Mouse (Mus musculus) liver, adult 2 months (tissue): Measurements from ENCODE around the gene Btn1a1. TPM values are rescaled to one million over a fixed set of nuclear protein-coding genes. Genes with fewer than 3 reads are reported as not detected.

Experiments
- DNase-seq: peaks from one replicate; pipeline ENCODE4 v3.0.0-alpha.2; 2011; ENCODE audit warnings: low read depth, low spot score; ENCODE audit errors: extremely low read depth
- H3K27ac ChIP-seq: fragments of 200-500 bp; replicated peaks from 2 replicates; pipeline ENCODE4 v1.5.1; 2012; ENCODE audit warnings: low read depth, mild to moderate bottlenecking, control low read depth, inconsistent platforms, low read length; ENCODE audit not compliant: insufficient read depth
- H3K27me3 ChIP-seq: fragments of 200-500 bp; 2 replicates; pipeline ENCODE4 v1.6.1; 2012; ENCODE audit warnings: mild to moderate bottlenecking, moderate library complexity, low read length, inconsistent platforms; ENCODE audit not compliant: control insufficient read depth, insufficient read depth
- H3K36me3 ChIP-seq: fragments of 200-500 bp; 2 replicates; pipeline ENCODE4 v1.6.1; 2012; ENCODE audit warnings: low read length, inconsistent platforms; ENCODE audit not compliant: control insufficient read depth, insufficient read depth
- H3K4me1 ChIP-seq: fragments of 200-500 bp; 2 replicates; pipeline ENCODE4 v1.6.1; 2011; ENCODE audit warnings: low read length; ENCODE audit not compliant: control insufficient read depth, insufficient read depth
- H3K4me3 ChIP-seq: fragments of 200-500 bp; 2 replicates; pipeline ENCODE4 v1.5.1; 2011; ENCODE audit warnings: low read depth, mild to moderate bottlenecking, control low read depth, low read length, moderate library complexity; ENCODE audit not compliant: insufficient read depth
- H3K79me2 ChIP-seq: fragments of 200-500 bp; 2 replicates; pipeline ENCODE4 v1.6.1; 2012; ENCODE audit warnings: inconsistent platforms, mild to moderate bottlenecking, low read length, moderate library complexity; ENCODE audit not compliant: control insufficient read depth, insufficient read depth
- H3K9ac ChIP-seq: fragments of 200-500 bp; 2 replicates; pipeline ENCODE4 v1.6.1; 2012; ENCODE audit warnings: low read depth, mild to moderate bottlenecking, control low read depth, inconsistent platforms, low read length
- CTCF ChIP-seq: fragments of 200-500 bp; IDR thresholded peaks from 2 replicates; pipeline ENCODE4 v1.5.1; 2011; ENCODE audit warnings: low read depth, low read length, control low read depth
- POLR2A ChIP-seq: fragments of 200-500 bp; IDR thresholded peaks from 2 replicates; pipeline ENCODE4 v1.6.1; 2011; ENCODE audit warnings: low read length, control low read depth; ENCODE audit not compliant: insufficient read depth; ENCODE audit errors: extremely low read depth
- WGBS: fragments of 180-500 bp; shearing (Covaris S2); methylation state at CpG from one replicate; pipeline ENCODE4 v1.1.7; 2018; 5-methylcytosine and 5-hydroxymethylcytosine counted together
- polyA plus RNA-seq: library from polyadenylated mRNA; depleted of rRNA; stranded (reverse); fragments of >200 nt; gene quantifications from 2 replicates; pipeline ENCODE4 v1.2.3, GENCODE M21; 2012
- total RNA-seq: library from RNA; depleted of rRNA; stranded (reverse); fragments of >200 nt; gene quantifications from 2 replicates; pipeline ENCODE4 v1.2.3, GENCODE M21; 2014

Btn1a1 gene
- total and polyA plus RNA-seq, 2 experiments: not detected

- H3K4me1 ChIP-seq: peaks cover 13% of the 10 kb centered on the region
- no peaks in the 10 kb centered on the region for H3K36me3 ChIP-seq
- no peak overlapping the region for H3K27ac ChIP-seq
- H3K4me3 ChIP-seq: no peak overlapping the region
- no peaks in the 10 kb centered on the region for H3K79me2 ChIP-seq
- no peak for TF ChIP-seq POLR2A
- no peak for TF ChIP-seq CTCF
- no peak overlapping the region for H3K9ac ChIP-seq
- no peak for DNase-seq
- no peaks in the 10 kb centered on the region for H3K27me3 ChIP-seq
Measured at GRCm38 (mm10) chr13:23462669-23463068, 3.0 kb downstream of the Btn1a1 start.

- no peak overlapping the region for H3K27ac ChIP-seq
- TF ChIP-seq POLR2A (no peak), CTCF (no peak)
- H3K36me3 ChIP-seq: no peaks in the 10 kb centered on the region
- no peak overlapping the region for H3K9ac ChIP-seq
- DNase-seq: no peak
- H3K27me3 ChIP-seq: no peaks in the 10 kb centered on the region
- H3K4me1 ChIP-seq: peaks cover 13% of the 10 kb centered on the region
- H3K4me3 ChIP-seq: no peak overlapping the region
- H3K79me2 ChIP-seq: no peaks in the 10 kb centered on the region
- 89% methylated on average over 4 of the region's 4 CpGs for WGBS
Measured at GRCm38 (mm10) chr13:23462063-23462462, 3.6 kb downstream of the Btn1a1 start.

DNA sequence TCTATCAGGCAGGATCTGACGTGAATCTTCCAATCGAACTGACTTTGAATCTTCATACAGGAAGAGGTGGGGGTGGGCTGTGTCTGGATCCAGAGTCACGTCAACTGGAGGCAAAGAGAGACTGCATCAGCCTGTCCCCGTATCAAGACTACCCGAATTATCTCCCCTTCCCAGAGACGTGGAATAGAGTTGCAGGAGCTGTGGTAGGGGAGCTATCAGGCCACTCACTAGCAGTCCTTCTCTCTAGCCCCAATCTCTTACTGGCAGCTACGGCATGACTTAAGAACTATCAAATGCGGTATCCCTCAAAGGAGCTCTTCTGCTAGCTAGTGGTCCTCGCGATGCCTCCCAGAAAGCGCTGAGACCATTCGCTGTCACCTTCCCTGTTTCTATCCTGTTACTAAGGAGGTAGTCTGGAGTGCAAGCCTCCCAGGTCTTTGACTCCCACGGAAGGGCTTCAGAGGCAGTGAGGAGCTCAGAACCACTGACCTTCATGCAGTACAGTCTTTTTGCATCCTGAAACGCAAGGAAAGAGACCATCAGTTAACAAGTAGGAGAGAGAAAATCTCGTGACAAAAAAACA, 6.3 kb downstream of the Btn1a1 start:
- 61% methylated on average over 15 of the region's 15 CpGs for WGBS
- H3K4me3 ChIP-seq: no peak overlapping the region
- no peak for DNase-seq
- TF ChIP-seq POLR2A (no peak), CTCF (no peak)
- H3K4me1 ChIP-seq: peaks cover 2% of the 10 kb centered on the region; the same call in 1 of the 2 replicates
- no peaks in the 10 kb centered on the region for H3K27me3 ChIP-seq
- no peaks in the 10 kb centered on the region for H3K36me3 ChIP-seq
- H3K79me2 ChIP-seq: no peaks in the 10 kb centered on the region
- H3K9ac ChIP-seq: no peak overlapping the region
- no peak overlapping the region for H3K27ac ChIP-seq

- Histone ChIP-seq H3K9ac (no peak overlapping the region), H3K36me3 (no peaks in the 10 kb centered on the region), H3K4me1 (no peaks in the 10 kb centered on the region; the same call in 1 of the 2 replicates), H3K27ac (no peak overlapping the region), H3K27me3 (no peaks in the 10 kb centered on the region), H3K4me3 (peak overlapping the region; percentile 81), H3K79me2 (no peaks in the 10 kb centered on the region)
- WGBS: 1% methylated on average over 9 of the region's 9 CpGs
- peak; percentile 40 for DNase-seq
- TF ChIP-seq CTCF (no peak), POLR2A (no peak)
Measured at GRCm38 (mm10) chr13:23453926-23454325, 11.8 kb downstream of the Btn1a1 start.

DNA sequence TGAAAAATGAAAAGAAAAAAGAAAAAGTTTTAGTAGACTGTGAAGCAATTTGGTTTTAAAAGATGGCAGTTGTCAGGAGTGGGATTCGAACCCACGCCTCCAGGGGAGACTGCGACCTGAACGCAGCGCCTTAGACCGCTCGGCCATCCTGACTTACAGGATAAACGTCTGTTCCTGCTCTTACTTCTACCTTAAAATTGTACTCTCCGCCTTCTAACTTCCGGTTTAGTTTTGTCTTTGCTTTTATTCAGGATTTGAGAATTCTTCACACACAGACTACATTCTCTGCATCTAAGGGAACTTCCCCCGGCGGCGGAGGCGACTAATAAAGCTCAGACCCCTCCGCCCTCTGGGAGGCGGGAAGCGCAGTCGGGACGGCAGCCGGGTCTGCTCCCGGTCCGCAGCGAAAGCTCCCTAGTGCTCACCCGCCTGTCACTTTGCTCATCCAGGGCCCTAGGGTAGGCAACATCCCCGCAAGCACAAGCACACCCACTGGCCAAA, 12.3 kb downstream of the Btn1a1 start:
- peak overlapping the region; percentile 77 for H3K9ac ChIP-seq
- H3K36me3 ChIP-seq: no peaks in the 10 kb centered on the region
- peak; percentile 69 for DNase-seq
- WGBS: under 1% methylated on average over 25 of the region's 25 CpGs
- peak overlapping the region; percentile 81 for H3K4me3 ChIP-seq
- H3K4me1 ChIP-seq: no peaks in the 10 kb centered on the region; the same call in 1 of the 2 replicates
- TF ChIP-seq CTCF (no peak), POLR2A (no peak)
- peak overlapping the region; percentile 63 for H3K27ac ChIP-seq
- H3K27me3 ChIP-seq: no peaks in the 10 kb centered on the region
- H3K79me2 ChIP-seq: no peaks in the 10 kb centered on the region

- WGBS: under 1% methylated on average over 15 of the region's 15 CpGs
- Histone ChIP-seq H3K9ac (peak overlapping the region; percentile 14; the same call in 1 of the 2 replicates), H3K36me3 (no peaks in the 10 kb centered on the region), H3K79me2 (no peaks in the 10 kb centered on the region), H3K27me3 (no peaks in the 10 kb centered on the region), H3K4me1 (no peaks in the 10 kb centered on the region; the same call in 1 of the 2 replicates), H3K27ac (no peak overlapping the region), H3K4me3 (peak overlapping the region; percentile 64)
- peak; percentile 78 for DNase-seq
- no peak for TF ChIP-seq POLR2A
- TF ChIP-seq CTCF: no peak
Measured at GRCm38 (mm10) chr13:23450398-23450797, 15.3 kb downstream of the Btn1a1 start.
